Mouse (Mus musculus): ENCODE data around the gene Rnaseh1. TPM values are rescaled to one million over a fixed set of nuclear protein-coding genes. Genes with fewer than 3 reads are reported as not detected.

Gene Rnaseh1
- 19.4 and 19.6 TPM in 2 replicates for polyA plus RNA-seq (2015; fragmentation: Nextera tagmentation; extraction: Ambion mirVana)

GRCm38 (mm10) chr12:28649141-28650110, at the start of gene Rnaseh1:
Gene Rnaseh1 (plus strand): TSS chr12:28649602.

GRCm38 (mm10) chr12:28623195-28623594, 26.2 kb upstream of the Rnaseh1 start, which contains the start of gene Colec11:
Gene Colec11 (minus strand): TSS chr12:28623377.

GRCm38 (mm10) chr12:28635535-28636476, 13.6 kb upstream of the Rnaseh1 start, which contains the start of gene Rps7:
Gene Rps7 (minus strand): TSS chr12:28635953.

GRCm38 (mm10) chr12:28675121-28675924, 25.9 kb downstream of the Rnaseh1 start, which contains the start of gene Adi1:
Gene Adi1 (plus strand): TSS chr12:28675231.

Small RNA genes lying within 50 kb of the gene (microRNA-seq; reads per million reads assigned to microRNA genes)
- gene Mir6937: not detected

Other genes starting within 250 kb of the Rnaseh1 start
- not detected in 2 replicates for gene Dcdc2c, start 97.2 kb upstream of the Rnaseh1 start, polyA plus RNA-seq (2015; fragmentation: Nextera tagmentation; extraction: Ambion mirVana)
- not detected in 2 replicates for gene Allc, start 67.1 kb upstream of the Rnaseh1 start, polyA plus RNA-seq (2015; fragmentation: Nextera tagmentation; extraction: Ambion mirVana)
- 4.3 and 5.0 TPM in 2 replicates for gene Colec11, start 26.2 kb upstream of the Rnaseh1 start, polyA plus RNA-seq (2015; fragmentation: Nextera tagmentation; extraction: Ambion mirVana)
- gene Rps7, start 13.6 kb upstream of the Rnaseh1 start, polyA plus RNA-seq (2015; fragmentation: Nextera tagmentation; extraction: Ambion mirVana): 667 and 678 TPM in 2 replicates
- gene Adi1, start 25.6 kb downstream of the Rnaseh1 start, polyA plus RNA-seq (2015; fragmentation: Nextera tagmentation; extraction: Ambion mirVana): 42.9 and 48.0 TPM in 2 replicates
- 22.9 and 24.2 TPM in 2 replicates for gene Trappc12, start 100.9 kb downstream of the Rnaseh1 start, polyA plus RNA-seq (2015; fragmentation: Nextera tagmentation; extraction: Ambion mirVana)
- gene Eipr1, start 102.2 kb downstream of the Rnaseh1 start, polyA plus RNA-seq (2015; fragmentation: Nextera tagmentation; extraction: Ambion mirVana): 19.7 and 20.2 TPM in 2 replicates